Comparison of ENCODE assay signal across 8 mouse cellular contexts in the genomic region with DNA sequence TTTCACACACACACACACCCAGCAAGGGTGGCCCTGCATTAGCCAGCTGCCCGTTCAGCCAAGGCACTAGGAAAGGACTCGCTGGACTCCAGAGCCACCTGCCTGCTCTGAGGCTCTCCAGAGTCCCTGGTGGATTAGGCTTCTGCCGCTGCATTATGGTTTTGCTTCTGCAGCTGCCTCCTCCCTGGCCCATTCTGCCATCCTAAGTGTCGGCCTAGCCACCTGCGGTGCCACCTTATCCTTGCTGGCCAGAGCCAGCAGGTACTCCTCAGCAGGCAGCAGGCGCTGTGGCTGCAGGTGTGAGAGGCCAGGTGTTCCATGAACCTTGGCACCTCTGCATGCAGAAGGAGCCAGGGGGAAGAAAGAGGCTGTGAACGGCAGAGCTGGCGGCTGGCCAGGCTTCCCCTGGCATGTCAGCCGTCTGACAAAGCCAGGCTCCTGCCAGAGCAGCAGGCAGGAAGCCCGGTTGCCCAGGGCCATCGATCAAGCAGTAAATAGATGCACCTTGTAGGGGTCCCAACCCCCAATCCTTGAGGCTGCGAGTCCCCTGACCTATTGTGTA. TPM values are rescaled to one million over a fixed set of nuclear protein-coding genes. Genes with fewer than 3 reads are reported as not detected.
DNase-seq lines count a peak whose midpoint lies in the region; ATAC-seq lines count a peak whose summit lies in the region.

No protein-coding gene starts in this region.

- H3K36me3 ChIP-seq in lung, embryonic 15.5 days, result no peaks in the 10 kb centered on the region
- H3K36me3 ChIP-seq in embryonic facial prominence, embryonic 15.5 days, result no peaks in the 10 kb centered on the region
- H3K36me3 ChIP-seq in hindbrain, embryonic 13.5 days, result no peaks in the 10 kb centered on the region
- no peaks in the 10 kb centered on the region for H3K36me3 ChIP-seq in limb, embryonic 13.5 days

- no peaks in the 10 kb centered on the region for H3K9me3 ChIP-seq in lung, embryonic 15.5 days
- H3K9me3 ChIP-seq in embryonic facial prominence, embryonic 15.5 days (replicated peaks), result no peaks in the 10 kb centered on the region
- H3K9me3 ChIP-seq in hindbrain, embryonic 13.5 days, result no peaks in the 10 kb centered on the region
- H3K9me3 ChIP-seq in limb, embryonic 13.5 days, result no peaks in the 10 kb centered on the region

- H3K9ac ChIP-seq in lung, embryonic 15.5 days, result no peak overlapping the region
- no peak overlapping the region for H3K9ac ChIP-seq in embryonic facial prominence, embryonic 15.5 days
- H3K9ac ChIP-seq in hindbrain, embryonic 13.5 days, result peak overlapping the region; percentile 26; the same call in 1 of the 2 replicates
- 0 out of 2 replicates have a peak overlapping the region, but pooled peaks have one; percentile 14 for H3K9ac ChIP-seq in limb, embryonic 13.5 days

- WGBS in lung, embryonic 15.5 days, result 24% methylated on average over 12 of the region's 12 CpGs
- 21% methylated on average over 12 of the region's 12 CpGs for WGBS in embryonic facial prominence, embryonic 15.5 days
- 9% methylated on average over 12 of the region's 12 CpGs for WGBS in hindbrain, embryonic 13.5 days
- 15% methylated on average over 12 of the region's 12 CpGs for WGBS in limb, embryonic 13.5 days

- no peaks in the 10 kb centered on the region for H3K27me3 ChIP-seq in lung, embryonic 15.5 days
- no peaks in the 10 kb centered on the region for H3K27me3 ChIP-seq in embryonic facial prominence, embryonic 15.5 days
- no peaks in the 10 kb centered on the region for H3K27me3 ChIP-seq in hindbrain, embryonic 13.5 days
- H3K27me3 ChIP-seq in limb, embryonic 13.5 days, result no peaks in the 10 kb centered on the region

- H3K27ac ChIP-seq in lung, embryonic 15.5 days, result no peak overlapping the region
- no peak overlapping the region for H3K27ac ChIP-seq in embryonic facial prominence, embryonic 15.5 days (replicated peaks)
- peak overlapping the region; percentile 85 for H3K27ac ChIP-seq in hindbrain, embryonic 13.5 days
- no peak overlapping the region for H3K27ac ChIP-seq in limb, embryonic 13.5 days

- peak overlapping the region; percentile 16; the same call in 1 of the 2 replicates for H3K4me2 ChIP-seq in lung, embryonic 15.5 days
- no peak overlapping the region for H3K4me2 ChIP-seq in embryonic facial prominence, embryonic 15.5 days (replicated peaks)
- H3K4me2 ChIP-seq in hindbrain, embryonic 13.5 days, result peak overlapping the region; percentile 40
- H3K4me2 ChIP-seq in limb, embryonic 13.5 days (replicated peaks), result peak overlapping the region; percentile 19

- ATAC-seq in lung, embryonic 15.5 days (ENCODE audit: borderline replicate concordance, extremely low read depth, low FRiP score, low TSS enrichment), result no peak
- ATAC-seq in embryonic facial prominence, embryonic 15.5 days (ENCODE audit: insufficient number of reproducible peaks, low FRiP score, low TSS enrichment, low read depth), result peak; percentile 29; the same call in 1 of the 2 replicates
- peak; percentile 75 for ATAC-seq in hindbrain, embryonic 13.5 days (ENCODE audit: low FRiP score)
- ATAC-seq in limb, embryonic 13.5 days (ENCODE audit: low FRiP score, low read depth), result no peak

- DNase-seq in lung, postnatal 36 days, result no peak
- no peak for DNase-seq in thymus, postnatal 0 days (ENCODE audit: low spot score)
- DNase-seq in frontal cortex, postnatal 10 days (ENCODE audit: low spot score in 2 of 2), result no peak
- DNase-seq in spleen, postnatal 14 days (ENCODE audit: low spot score in 2 of 2), result no peak

- H3K4me3 ChIP-seq in lung, embryonic 15.5 days, result no peak overlapping the region
- H3K4me3 ChIP-seq in embryonic facial prominence, embryonic 15.5 days (replicated peaks), result no peak overlapping the region
- no peak overlapping the region for H3K4me3 ChIP-seq in hindbrain, embryonic 13.5 days
- no peak overlapping the region for H3K4me3 ChIP-seq in limb, embryonic 13.5 days

- H3K4me1 ChIP-seq in lung, embryonic 15.5 days, result 0 out of 2 replicates have a peak, but pooled peaks cover 8% of the 10 kb centered on the region
- peaks cover 10% of the 10 kb centered on the region for H3K4me1 ChIP-seq in embryonic facial prominence, embryonic 15.5 days
- peaks cover 15% of the 10 kb centered on the region for H3K4me1 ChIP-seq in hindbrain, embryonic 13.5 days (replicated peaks)
- H3K4me1 ChIP-seq in limb, embryonic 13.5 days, result peaks cover 11% of the 10 kb centered on the region

RNA-seq across cellular contexts. Expression of gene Sox11, which starts 14.8 kb away (rescaled TPM):
- polyA plus RNA-seq in lung, embryonic 15.5 days (2015; fragmentation: Nextera tagmentation; extraction: Ambion mirVana), result 33.2 and 34.9 TPM in 2 replicates
- polyA plus RNA-seq in embryonic facial prominence, embryonic 15.5 days (2015; fragmentation: Nextera tagmentation; extraction: Ambion mirVana), result 67.4 and 75.0 TPM in 2 replicates
- 574 and 588 TPM in 2 replicates for polyA plus RNA-seq in hindbrain, embryonic 13.5 days (2015; fragmentation: Nextera tagmentation; extraction: Ambion mirVana)
- polyA plus RNA-seq in limb, embryonic 13.5 days (2015; fragmentation: Nextera tagmentation; extraction: Ambion mirVana), result 213 and 220 TPM in 2 replicates
- 0.18 and 0.36 TPM in 2 replicates for polyA plus RNA-seq in thymus, postnatal 0 days (2015; fragmentation: Nextera tagmentation; extraction: Ambion mirVana)

Comparison
In these comparisons a context has a peak if more than half of its experiments do, and no peak if none do; other contexts are left out.
1. ATAC-seq: peak in embryonic facial prominence, embryonic 15.5 days (single experiment) and hindbrain, embryonic 13.5 days (single experiment); none in lung, embryonic 15.5 days (single experiment) and limb, embryonic 13.5 days (single experiment).
2. H3K9ac ChIP-seq: peak in hindbrain, embryonic 13.5 days (single experiment) and limb, embryonic 13.5 days (single experiment); none in lung, embryonic 15.5 days (single experiment) and embryonic facial prominence, embryonic 15.5 days (single experiment).
3. RNA of gene Sox11, which starts 14.8 kb away (polyA plus RNA-seq): 574 to 588 TPM in hindbrain, embryonic 13.5 days, 213 to 220 TPM in limb, embryonic 13.5 days, 67.4 to 75.0 TPM in embryonic facial prominence, embryonic 15.5 days and 33.2 to 34.9 TPM in lung, embryonic 15.5 days; 0.18 to 0.36 TPM in thymus, postnatal 0 days; every median in the first group is over 10 times any median in the second.